Mouse (Mus musculus) kidney, adult 2 months (tissue): ENCODE data around the gene Hoxb5.

Experiments used
- CTCF ChIP-seq: fragments of 200-500 bp; conservative IDR thresholded peaks from 2 replicates; pipeline ENCODE4 v1.5.1; 2011; ENCODE audit warnings: low read depth, mild to moderate bottlenecking, control low read depth, low read length, moderate library complexity, mixed read lengths; ENCODE audit not compliant: insufficient read depth, insufficient read length
- POLR2A ChIP-seq: fragments of 200-500 bp; IDR thresholded peaks from one replicate; pipeline ENCODE4 v1.6.1; 2011; ENCODE audit warnings: low read depth, low read length, control low read depth

DNA sequence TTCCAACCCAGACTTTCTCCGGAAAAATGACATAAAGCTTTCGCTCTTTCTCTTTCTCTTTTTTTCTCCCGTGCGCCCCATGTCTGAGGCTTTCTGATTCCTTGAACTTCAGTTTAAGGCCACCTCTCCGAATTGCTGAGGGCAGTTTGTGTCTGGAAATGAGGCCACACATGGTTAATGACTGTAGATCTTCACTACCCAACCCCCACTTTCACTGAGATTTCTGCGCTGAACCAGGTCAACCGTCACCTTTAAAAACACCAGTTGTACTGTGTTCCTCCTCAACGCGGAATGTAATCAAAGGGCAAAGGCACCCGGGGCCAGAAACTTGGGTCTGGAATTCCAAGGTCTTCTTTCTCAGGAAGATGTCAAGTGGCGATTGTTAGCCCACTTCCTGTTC, 48.9 kb upstream of the Hoxb5 start:
- TF ChIP-seq CTCF (no peak), POLR2A (no peak)
